Mouse (Mus musculus) forebrain, embryonic 14.5 days (tissue): ENCODE data around the gene Olfr508. TPM values are rescaled to one million over a fixed set of nuclear protein-coding genes. Genes with fewer than 3 reads are reported as not detected.

Source experiments
- ATAC-seq: fragments of 200-750 bp; cut with Nextera tagmentation; 2 replicates; pipeline ENCODE4 v1.8.0; 2017; ENCODE audit warnings: mild to moderate bottlenecking, moderate library complexity
- DNase-seq: peaks from one replicate; pipeline ENCODE4 v3.0.0-alpha.2; 2015; ENCODE audit warnings: low spot score
- H3K27ac ChIP-seq: fragments of 300-500 bp; sonication (generic); 2 replicates; pipeline ENCODE4 v1.5.1; 2014; ENCODE audit warnings: low read depth, mild to moderate bottlenecking, control low read depth, low read length, moderate library complexity
- H3K27me3 ChIP-seq: fragments of 300-500 bp; sonication (generic); replicated peaks from 2 replicates; pipeline ENCODE4 v1.6.1; 2014; ENCODE audit warnings: low read length, control low read depth, mixed read lengths; ENCODE audit not compliant: control insufficient read depth, insufficient read depth
- H3K36me3 ChIP-seq: fragments of 300-500 bp; sonication (generic); 2 replicates; pipeline ENCODE4 v1.6.1; 2014; ENCODE audit warnings: low read length, control low read depth; ENCODE audit not compliant: control insufficient read depth, insufficient read depth
- H3K4me1 ChIP-seq: fragments of 300-500 bp; sonication (generic); 2 replicates; pipeline ENCODE4 v1.6.1; 2014; ENCODE audit warnings: antibody characterized with exemption, low read length, control low read depth; ENCODE audit not compliant: control insufficient read depth, insufficient read depth
- H3K4me2 ChIP-seq: fragments of 300-500 bp; sonication (generic); 2 replicates; pipeline ENCODE4 v1.6.1; 2014; ENCODE audit warnings: mild to moderate bottlenecking, control low read depth, low read length
- H3K4me3 ChIP-seq: fragments of 300-500 bp; sonication (generic); 2 replicates; pipeline ENCODE4 v1.5.1; 2014; ENCODE audit warnings: low read depth, low read length, control low read depth
- H3K9ac ChIP-seq: fragments of 300-500 bp; sonication (generic); 2 replicates; pipeline ENCODE4 v1.6.1; 2014; ENCODE audit warnings: mild to moderate bottlenecking, low read length, control low read depth, moderate library complexity
- H3K9me3 ChIP-seq: fragments of 300-500 bp; sonication (generic); replicated peaks from 2 replicates; pipeline ENCODE4 v1.6.1; 2016; ENCODE audit warnings: low read length, control low read depth, mixed read lengths; ENCODE audit not compliant: control insufficient read depth
- whole genome bisulfite sequencing: fragments of 180-500 bp; shearing (Covaris S2); extraction: QIAGEN DNeasy Blood & Tissue Kit; methylation state at CpG from one replicate; pipeline ENCODE4 v1.1.7; 2014; 5-methylcytosine and 5-hydroxymethylcytosine counted together
- polyA plus RNA-seq: library from polyadenylated mRNA; unstranded; fragments of >200 nt; fragmentation: Nextera tagmentation; extraction: Ambion mirVana; gene quantifications from 2 replicates; pipeline ENCODE4 v1.2.1, GENCODE M21; 2014

Olfr508 gene
- polyA plus RNA-seq, 1 experiment from 2014 or later, result not detected

DNA sequence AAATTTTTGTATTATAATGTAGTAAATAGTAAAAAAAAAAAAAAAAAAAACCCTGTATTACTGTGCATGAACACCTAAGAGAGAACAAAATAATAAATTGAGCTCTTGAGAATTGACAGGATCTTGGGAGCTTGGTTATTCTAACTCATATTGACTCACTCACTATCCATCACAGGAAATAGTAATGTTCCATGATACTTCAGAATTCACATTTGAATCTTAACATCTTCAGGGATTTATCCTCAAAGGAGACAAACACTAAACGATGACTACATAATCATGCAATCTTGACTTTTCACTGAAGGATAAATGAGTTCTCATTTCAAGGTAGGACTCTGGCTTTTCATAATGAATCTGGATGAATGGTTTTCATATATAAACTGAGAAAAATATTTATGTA, 36.3 kb downstream of the Olfr508 start, which contains the start of gene Olfr510:
Gene Olfr510 (plus strand): TSS at position 301 of the 400 bp plus-strand sequence.
- WGBS, result 93% methylated on average over 1 of the region's 1 CpGs

GRCm38 (mm10) chr7:108671058-108671457, 41.3 kb downstream of the Olfr508 start:
- no peaks in the 10 kb centered on the region for H3K9me3 ChIP-seq
- ATAC-seq, result no peak

More for the DNA sequence above, 36.3 kb downstream of the Olfr508 start, which contains the start of gene Olfr510:
- Histone ChIP-seq H3K27me3 (no peaks in the 10 kb centered on the region), H3K4me1 (no peaks in the 10 kb centered on the region), H3K4me3 (no peak within 1 kb of the TSS), H3K9ac (no peak within 1 kb of the TSS), H3K9me3 (no peaks in the 10 kb centered on the region), H3K36me3 (no peaks in the 10 kb centered on the region), H3K27ac (no peak within 1 kb of the TSS), H3K4me2 (no peak within 1 kb of the TSS)
- ATAC-seq, result no peak
- no peak for DNase-seq

GRCm38 (mm10) chr7:108678886-108679285, 49.1 kb downstream of the Olfr508 start:
- Histone ChIP-seq H3K27me3 (no peaks in the 10 kb centered on the region), H3K9me3 (no peaks in the 10 kb centered on the region), H3K36me3 (no peaks in the 10 kb centered on the region), H3K27ac (no peak overlapping the region), H3K4me1 (no peaks in the 10 kb centered on the region), H3K4me2 (no peak overlapping the region), H3K4me3 (no peak overlapping the region), H3K9ac (no peak overlapping the region)
- 84% methylated on average over 4 of the region's 4 CpGs for WGBS
- DNase-seq (no peak), ATAC-seq (no peak)

More at GRCm38 (mm10) chr7:108671058-108671457, 41.3 kb downstream of the Olfr508 start:
- no peak overlapping the region for H3K9ac ChIP-seq
- DNase-seq, result no peak
- WGBS, result 74% methylated on average over 1 of the region's 1 CpGs
- no peaks in the 10 kb centered on the region for H3K36me3 ChIP-seq
- H3K27me3 ChIP-seq, result no peaks in the 10 kb centered on the region
- no peaks in the 10 kb centered on the region for H3K4me1 ChIP-seq
- no peak overlapping the region for H3K27ac ChIP-seq
- H3K4me3 ChIP-seq, result no peak overlapping the region
- no peak overlapping the region for H3K4me2 ChIP-seq

Other genes with a start within 250 kb of the Olfr508 start
- not detected in 2 replicates for gene Olfr495, start 236.8 kb upstream of the Olfr508 start, polyA plus RNA-seq
- not detected in 2 replicates for gene Olfr497, start 209.6 kb upstream of the Olfr508 start, polyA plus RNA-seq
- gene Olfr498, start 164.7 kb upstream of the Olfr508 start, polyA plus RNA-seq, result not detected in 2 replicates
- not detected in 2 replicates for gene Olfr502, start 104.9 kb upstream of the Olfr508 start, polyA plus RNA-seq
- gene Olfr503, start 85.5 kb upstream of the Olfr508 start, polyA plus RNA-seq, result not detected in 2 replicates
- not detected in 2 replicates for gene Olfr504, start 64.2 kb upstream of the Olfr508 start, polyA plus RNA-seq
- not detected in 2 replicates for gene Olfr506, start 19.2 kb upstream of the Olfr508 start, polyA plus RNA-seq
- not detected in 2 replicates for gene Olfr507, start 8.2 kb upstream of the Olfr508 start, polyA plus RNA-seq
- not detected in 2 replicates for gene Olfr509, start 21.9 kb downstream of the Olfr508 start, polyA plus RNA-seq
- gene Olfr510, start 36.4 kb downstream of the Olfr508 start, polyA plus RNA-seq, result not detected in 2 replicates
- not detected in 2 replicates for gene Olfr512, start 83.3 kb downstream of the Olfr508 start, polyA plus RNA-seq
- not detected in 2 replicates for gene Olfr513, start 121.0 kb downstream of the Olfr508 start, polyA plus RNA-seq
- not detected in 2 replicates for gene Olfr514, start 196.0 kb downstream of the Olfr508 start, polyA plus RNA-seq
- not detected in 2 replicates for gene Olfr516, start 220.5 kb downstream of the Olfr508 start, polyA plus RNA-seq
- not detected in 2 replicates for gene Olfr517, start 242.4 kb downstream of the Olfr508 start, polyA plus RNA-seq